Mouse (Mus musculus): ENCODE measurements at regions not wholly inside any gene's neighbourhood (a gene's known extent, or its start where the extent isn't known, plus 50 kb on each side); places are given as distances from the start of the nearest gene placed in this dataset.

DNA sequence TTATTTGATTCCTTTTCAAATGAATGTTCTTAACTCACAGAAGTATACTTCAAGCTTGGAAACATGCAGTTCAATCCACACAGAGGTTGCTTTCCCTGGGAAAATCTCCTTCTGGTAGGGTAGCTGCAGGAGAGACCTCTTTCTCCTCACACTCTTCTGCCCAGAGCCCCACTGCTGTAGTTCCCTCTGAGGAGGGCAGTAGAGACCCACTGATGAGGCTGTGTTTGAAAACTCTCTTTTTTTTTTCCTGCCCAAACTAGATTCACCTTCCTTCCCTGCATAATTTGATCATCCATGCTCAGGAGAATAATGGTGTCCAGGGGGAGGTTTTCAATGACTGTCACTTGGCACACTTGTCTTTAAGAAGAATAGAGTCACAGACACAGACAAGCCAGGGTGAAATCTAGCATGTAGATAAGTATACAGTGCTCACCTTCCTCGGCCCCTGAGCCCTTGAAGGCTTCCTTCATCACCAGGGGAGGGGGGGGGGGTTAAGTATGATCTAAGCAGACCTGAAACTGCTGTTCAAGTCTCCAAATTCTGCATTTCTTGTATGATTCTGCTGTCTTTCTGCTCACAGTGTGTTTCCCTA, 457.3 kb upstream of the Nrsn1 start:
- TF ChIP-seq POLR2A (IDR thresholded peaks at IDR 0.05; ENCODE audit: insufficient read length, low read depth) (no peak), POLR2AphosphoS2 (IDR thresholded peaks at IDR 0.05; ENCODE audit: insufficient read length, low read depth) (no peak), SRF (IDR thresholded peaks at IDR 0.05; ENCODE audit: control insufficient read depth, insufficient read length, low read depth) (no peak), TCF12 (IDR thresholded peaks at IDR 0.05; ENCODE audit: insufficient read depth, poor library complexity, severe bottlenecking) (no peak), MAX (IDR thresholded peaks at IDR 0.05; ENCODE audit: low read depth) (no peak), CEBPB (IDR thresholded peaks at IDR 0.05; ENCODE audit: insufficient read depth, poor library complexity, severe bottlenecking) (no peak), TCF3 (IDR thresholded peaks at IDR 0.05; ENCODE audit: insufficient read length, low read depth) (no peak), E2F4 (IDR thresholded peaks at IDR 0.05; ENCODE audit: insufficient read depth) (no peak), REST (IDR thresholded peaks at IDR 0.05; ENCODE audit: insufficient read depth, insufficient read length) (no peak), USF1 (IDR thresholded peaks at IDR 0.05; ENCODE audit: low read depth) (no peak), MYOG (IDR thresholded peaks at IDR 0.05; ENCODE audit: control insufficient read depth in 1 of 3, insufficient read depth in 1 of 3, insufficient read length in 2 of 3, low read depth in 2 of 3) (no peak)

Measured in myocyte (in vitro differentiated cells).